Mouse (Mus musculus) heart, embryonic 13.5 days (tissue): ENCODE measurements around the gene Pabpc4l. TPM values are rescaled to one million over a fixed set of nuclear protein-coding genes. Genes with fewer than 3 reads are reported as not detected.
A peak's percentile ranks its signal among the peaks of the same experiment; 100 is the strongest.
"Not testable (repeated sequence)": the region's sequence is repeated elsewhere in the genome, so short reads cannot be mapped to it uniquely, and the experiment has no call there.

Experiments
- ATAC-seq: fragments of 200-750 bp; cut with Nextera tagmentation; 2 replicates; pipeline ENCODE4 v1.8.0; 2017; ENCODE audit warnings: moderate TSS enrichment; ENCODE audit not compliant: insufficient number of reproducible peaks, low FRiP score, low TSS enrichment; ENCODE audit errors: extremely low read depth
- H3K27ac ChIP-seq: fragments of 300-500 bp; sonication (generic); replicated peaks from 2 replicates; pipeline ENCODE4 v1.5.1; 2015; ENCODE audit warnings: moderate library complexity, mild to moderate bottlenecking, inconsistent platforms
- H3K27me3 ChIP-seq: fragments of 300-500 bp; sonication (generic); replicated peaks from 2 replicates; pipeline ENCODE4 v1.6.1; 2015; ENCODE audit warnings: mild to moderate bottlenecking, inconsistent platforms
- H3K36me3 ChIP-seq: fragments of 300-500 bp; sonication (generic); 2 replicates; pipeline ENCODE4 v1.6.1; 2015; ENCODE audit warnings: mild to moderate bottlenecking, inconsistent platforms
- H3K4me1 ChIP-seq: fragments of 300-500 bp; sonication (generic); 2 replicates; pipeline ENCODE4 v1.6.1; 2015; ENCODE audit warnings: inconsistent platforms
- H3K4me2 ChIP-seq: fragments of 300-500 bp; sonication (generic); 2 replicates; pipeline ENCODE4 v1.6.1; 2015; ENCODE audit warnings: inconsistent platforms, mild to moderate bottlenecking, moderate library complexity
- H3K4me3 ChIP-seq: fragments of 300-500 bp; sonication (generic); 2 replicates; pipeline ENCODE4 v1.5.1; 2015; ENCODE audit warnings: moderate library complexity, mild to moderate bottlenecking, inconsistent platforms
- H3K9ac ChIP-seq: fragments of 300-500 bp; sonication (generic); 2 replicates; pipeline ENCODE4 v1.6.1; 2015; ENCODE audit warnings: inconsistent platforms, mild to moderate bottlenecking, moderate library complexity
- H3K9me3 ChIP-seq: fragments of 300-500 bp; sonication (generic); 2 replicates; pipeline ENCODE4 v1.6.1; 2016; ENCODE audit warnings: inconsistent platforms
- WGBS: fragments of 180-500 bp; shearing (Covaris S2); methylation state at CpG from one replicate; pipeline ENCODE4 v1.1.7; 2015; ENCODE audit warnings: mixed read lengths; 5-methylcytosine and 5-hydroxymethylcytosine counted together
- polyA plus RNA-seq: library from polyadenylated mRNA; unstranded; fragments of >200 nt; fragmentation: Nextera tagmentation; extraction: Ambion mirVana; gene quantifications from 2 replicates; pipeline ENCODE4 v1.2.1, GENCODE M21; 2015

Pabpc4l gene
- 7.4 and 8.2 TPM in 2 replicates for polyA plus RNA-seq

DNA sequence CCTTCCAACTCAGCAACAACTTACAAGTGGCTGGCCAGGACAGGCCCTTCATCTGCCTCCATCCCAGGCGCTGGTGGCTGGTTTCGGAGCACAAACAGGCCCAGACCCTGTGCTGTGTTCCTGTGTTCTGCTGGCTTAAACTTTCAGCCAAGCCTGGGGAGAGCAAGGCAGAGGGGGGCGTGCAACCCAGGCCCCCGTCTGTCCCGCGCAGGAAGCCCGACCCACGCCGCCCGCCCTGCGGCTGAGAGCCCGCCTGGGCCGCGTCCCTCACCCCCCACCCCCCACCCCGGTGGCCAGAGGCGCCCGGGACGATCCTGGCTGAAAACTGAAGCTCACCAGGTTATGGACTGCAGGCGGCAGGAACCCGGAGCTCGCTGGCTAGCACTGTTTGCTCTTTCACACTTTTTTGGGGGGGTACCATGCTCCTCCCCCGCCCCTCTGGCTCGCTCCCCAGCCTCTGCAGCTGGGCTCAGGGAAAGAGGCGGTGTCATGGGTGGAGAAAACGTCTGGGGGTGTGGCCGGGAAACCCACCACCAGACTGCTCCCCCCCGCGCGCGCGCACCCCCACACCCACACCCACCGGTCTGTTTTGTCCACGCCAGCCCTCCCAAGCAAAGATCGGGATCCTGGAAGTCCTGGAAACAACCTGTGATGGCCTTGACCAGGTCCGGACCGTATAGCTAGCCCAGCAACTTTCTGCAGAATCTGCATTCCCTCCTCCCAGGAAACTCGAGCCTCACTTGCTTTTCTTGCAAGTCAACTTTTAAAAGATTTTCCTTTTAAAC, at the start of gene Pabpc4l:
Pabpc4l (minus strand) TSS at position 739 of the 785 bp plus-strand sequence.
- Histone ChIP-seq H3K4me1 (peaks cover 6% of the 10 kb centered on the region; the same call in 1 of the 2 replicates), H3K27me3 (no peaks in the 10 kb centered on the region), H3K36me3 (peaks cover 9% of the 10 kb centered on the region), H3K9ac (peak within 1 kb of the TSS; percentile 85), H3K9me3 (no peaks in the 10 kb centered on the region), H3K4me3 (peak within 1 kb of the TSS; percentile 74), H3K4me2 (peak within 1 kb of the TSS; percentile 71), H3K27ac (peak within 1 kb of the TSS; percentile 83)
- under 1% methylated on average over 37 of the region's 37 CpGs for WGBS
- ATAC-seq, result peak; percentile 85

DNA sequence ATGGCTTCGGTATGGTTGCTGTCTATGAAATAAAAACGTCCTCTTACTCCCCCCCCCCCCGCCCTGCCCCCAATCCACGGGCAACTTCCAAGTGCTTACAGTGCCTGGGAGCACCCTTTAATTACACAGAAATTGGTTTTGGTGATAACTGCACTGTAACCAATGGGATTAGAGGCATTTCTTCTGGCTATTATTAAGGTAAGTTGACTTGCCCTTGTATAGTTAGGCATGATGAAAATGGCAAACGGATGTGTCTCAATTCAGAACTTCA, 42.9 kb upstream of the Pabpc4l start:
- no peaks in the 10 kb centered on the region for H3K4me1 ChIP-seq
- 53% methylated on average over 5 of the region's 5 CpGs for WGBS

DNA sequence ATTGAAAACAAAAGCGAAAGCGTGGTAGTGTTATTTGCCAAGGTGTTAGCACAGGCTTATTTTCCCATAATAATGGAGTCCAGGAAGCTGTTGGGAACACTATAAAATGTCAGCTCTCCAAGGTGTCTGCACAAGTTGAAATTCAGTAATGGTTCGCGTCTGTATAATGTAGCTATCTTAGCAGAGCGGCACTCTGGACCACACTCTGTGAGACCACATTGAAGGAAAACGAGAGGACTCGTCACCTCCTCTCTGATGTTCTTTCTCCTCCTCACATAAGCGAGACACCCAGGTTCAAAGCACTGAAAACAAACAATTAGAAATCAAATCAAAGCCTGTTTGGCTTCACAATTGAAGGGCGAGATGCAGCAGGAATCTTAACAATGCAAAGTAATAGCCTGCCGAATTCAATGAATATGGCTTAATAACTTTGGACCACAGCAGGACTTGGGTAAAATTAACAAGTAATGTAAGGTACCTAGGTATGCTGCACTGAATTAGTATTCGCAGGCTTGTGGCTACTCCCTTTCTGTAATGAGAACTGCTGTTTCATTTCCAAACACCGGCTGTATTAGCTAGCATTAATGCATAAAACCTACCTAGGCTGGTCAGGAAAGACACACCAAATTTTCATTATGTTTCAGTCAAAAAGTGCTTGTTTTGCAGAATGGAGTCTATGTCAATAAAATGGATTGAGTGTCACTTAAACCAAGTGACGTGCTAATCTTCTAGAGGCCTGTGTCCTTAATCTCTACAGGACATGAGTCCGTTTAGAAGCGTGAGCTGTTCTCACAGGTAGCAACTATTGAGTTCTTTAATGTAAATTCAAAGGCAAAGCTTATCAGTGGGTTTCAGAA, 42.3 kb upstream of the Pabpc4l start:
- H3K4me2 ChIP-seq, result peak overlapping the region; percentile 50
- H3K27ac ChIP-seq, result no peak overlapping the region
- no peaks in the 10 kb centered on the region; the same call in 1 of the 2 replicates for H3K9me3 ChIP-seq
- H3K4me1 ChIP-seq, result no peaks in the 10 kb centered on the region
- H3K9ac ChIP-seq, result no peak overlapping the region
- no peaks in the 10 kb centered on the region for H3K36me3 ChIP-seq
- H3K27me3 ChIP-seq, result no peaks in the 10 kb centered on the region
- no peak for ATAC-seq
- WGBS, result 55% methylated on average over 15 of the region's 15 CpGs
- peak overlapping the region; percentile 24 for H3K4me3 ChIP-seq

More for the DNA sequence above, 42.9 kb upstream of the Pabpc4l start:
- H3K27ac ChIP-seq, result no peak overlapping the region
- H3K9me3 ChIP-seq, result no peaks in the 10 kb centered on the region; the same call in 1 of the 2 replicates
- H3K9ac ChIP-seq, result no peak overlapping the region
- no peak for ATAC-seq
- H3K27me3 ChIP-seq, result no peaks in the 10 kb centered on the region
- H3K4me3 ChIP-seq, result no peak overlapping the region
- H3K36me3 ChIP-seq, result no peaks in the 10 kb centered on the region
- peak overlapping the region; percentile 50; the same call in 1 of the 2 replicates for H3K4me2 ChIP-seq

DNA sequence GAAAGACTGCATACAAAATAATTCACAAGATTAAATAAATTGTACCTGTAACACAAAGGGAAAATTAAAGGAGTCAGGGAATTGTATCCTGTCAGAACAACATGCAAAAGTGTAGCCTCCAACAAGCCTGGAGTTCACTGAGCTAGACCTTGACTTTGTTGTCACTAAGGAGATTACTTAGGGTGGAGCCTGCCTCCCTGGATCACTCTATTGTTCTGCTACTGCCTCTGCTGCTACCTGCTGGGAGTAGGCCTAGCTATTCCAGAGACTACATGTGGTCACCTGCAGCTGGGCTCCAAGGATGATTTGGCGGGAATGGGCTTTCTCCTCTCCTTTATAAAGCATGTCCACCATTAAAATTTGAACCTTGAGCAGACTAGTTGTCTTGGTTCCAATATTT, 38.1 kb upstream of the Pabpc4l start:
- 63% methylated on average over 1 of the region's 1 CpGs for WGBS
- H3K9ac ChIP-seq, H3K9me3 ChIP-seq, H3K27ac ChIP-seq, H3K27me3 ChIP-seq, H3K36me3 ChIP-seq, H3K4me1 ChIP-seq, H3K4me3 ChIP-seq, H3K4me2 ChIP-seq, ATAC-seq: not testable (repeated sequence)

DNA sequence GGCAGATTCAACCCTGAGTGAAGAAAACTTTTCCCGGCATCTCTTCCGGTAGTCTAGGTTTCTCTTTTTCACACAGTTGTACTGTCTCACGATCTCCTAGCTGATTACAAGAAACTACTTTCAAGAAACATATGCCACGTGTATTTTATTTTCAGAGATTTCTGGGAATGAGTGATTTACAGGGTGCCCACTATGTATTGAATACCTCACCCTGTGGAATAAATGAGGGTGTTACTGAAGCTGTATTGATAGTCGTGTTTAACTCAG, 180 bp upstream of the Pabpc4l start:
- H3K9me3 ChIP-seq, result no peaks in the 10 kb centered on the region
- H3K4me2 ChIP-seq, result peak overlapping the region; percentile 71
- no peak for ATAC-seq
- H3K27ac ChIP-seq, result peak overlapping the region; percentile 83
- peaks cover 9% of the 10 kb centered on the region for H3K36me3 ChIP-seq
- H3K9ac ChIP-seq, result peak overlapping the region; percentile 85
- peak overlapping the region; percentile 74 for H3K4me3 ChIP-seq
- peaks cover 6% of the 10 kb centered on the region; the same call in 1 of the 2 replicates for H3K4me1 ChIP-seq
- 15% methylated on average over 5 of the region's 5 CpGs for WGBS
- no peaks in the 10 kb centered on the region for H3K27me3 ChIP-seq

DNA sequence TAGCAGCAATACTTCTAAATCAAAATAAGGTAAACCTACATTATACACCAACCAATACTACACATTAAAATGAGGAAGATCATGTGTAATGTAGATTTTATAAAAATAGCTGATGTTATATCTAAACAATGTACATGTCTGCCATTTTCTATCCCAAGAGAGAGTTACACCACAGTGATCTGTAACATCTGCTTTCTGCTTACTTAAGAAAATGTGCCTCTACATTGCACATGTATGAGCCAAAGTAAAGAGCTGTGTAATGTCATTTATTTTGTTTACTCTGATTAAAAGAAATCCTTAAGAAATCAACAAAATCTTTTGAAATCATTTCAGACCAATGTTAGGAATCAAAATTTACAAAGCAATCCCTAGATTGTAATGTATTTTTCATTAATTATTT, 16.6 kb downstream of the Pabpc4l start:
- H3K9ac ChIP-seq, result no peak overlapping the region
- no peak for ATAC-seq
- no peaks in the 10 kb centered on the region for H3K27me3 ChIP-seq
- H3K27ac ChIP-seq, result no peak overlapping the region
- H3K4me2 ChIP-seq, result no peak overlapping the region
- no peak overlapping the region for H3K4me3 ChIP-seq
- H3K36me3 ChIP-seq, result no peaks in the 10 kb centered on the region
- no peaks in the 10 kb centered on the region for H3K9me3 ChIP-seq
- H3K4me1 ChIP-seq, result no peaks in the 10 kb centered on the region
